Mouse (Mus musculus): ENCODE results near the gene Dalrd3.

- TF ChIP-seq CTCF (IDR thresholded peaks at IDR 0.05; ENCODE audit: extremely low read depth, insufficient read depth, insufficient read length, insufficient replicate concordance) (no peak), POLR2A (IDR thresholded peaks at IDR 0.05; ENCODE audit: low read depth, low read length) (no peak)
Observed at GRCm38 (mm10) chr9:108546875-108547274, 22.8 kb upstream of the Dalrd3 start.

Measured in spleen, adult 2 months (tissue).